Mouse (Mus musculus) ES-E14 (cell line): Measurements from ENCODE around the gene Ccdc194. TPM values are rescaled to one million over a fixed set of nuclear protein-coding genes. Genes with fewer than 3 reads are reported as not detected.

ENCODE experiments used
- DNase-seq: peaks from one replicate; pipeline ENCODE4 v3.0.0-alpha.2; 2013; ENCODE audit warnings: low read depth, low spot score
- H3K27ac ChIP-seq: 2 replicates; pipeline ENCODE4 v1.5.1; 2012; ENCODE audit warnings: low read depth, mild to moderate bottlenecking, low read length, moderate library complexity, mixed read lengths; ENCODE audit not compliant: poor library complexity, insufficient read depth, severe bottlenecking
- H3K36me3 ChIP-seq: 2 replicates; pipeline ENCODE4 v1.6.1; 2012; ENCODE audit warnings: mild to moderate bottlenecking, low read length, moderate library complexity, mixed read lengths; ENCODE audit not compliant: control insufficient read depth, poor library complexity, insufficient read depth, severe bottlenecking
- H3K4me1 ChIP-seq, 2 experiments: fragments of 150-350 bp in 1 of 2; sonication (generic) in 1 of 2; 2 replicates each; pipeline ENCODE4 v1.6.1; 2012; ENCODE audit warnings: low read length in 2 of 2, mild to moderate bottlenecking in 1 of 2, mixed read lengths in 1 of 2; ENCODE audit not compliant: control insufficient read depth in 2 of 2, insufficient read depth in 2 of 2, poor library complexity in 1 of 2
- H3K4me3 ChIP-seq, 2 experiments: fragments of 150-350 bp in 1 of 2; sonication (generic) in 1 of 2; 2 replicates each; pipeline ENCODE4 v1.5.1; 2012; ENCODE audit warnings: low read length in 2 of 2, low read depth in 1 of 2, mild to moderate bottlenecking in 1 of 2, mixed read lengths in 1 of 2; ENCODE audit not compliant: insufficient read depth in 1 of 2, poor library complexity in 1 of 2, severe bottlenecking in 1 of 2
- H3K9ac ChIP-seq: 2 replicates; pipeline ENCODE4 v1.6.1; 2012; ENCODE audit warnings: low read depth, mild to moderate bottlenecking, low read length, mixed read lengths; ENCODE audit not compliant: poor library complexity, insufficient read depth, severe bottlenecking
- H3K9me3 ChIP-seq: fragments of 150-350 bp; sonication (generic); 2 replicates; pipeline ENCODE4 v1.6.1; 2012; ENCODE audit warnings: low read depth, mild to moderate bottlenecking, low read length; ENCODE audit not compliant: control insufficient read depth, insufficient read depth
- CHD2 ChIP-seq: IDR thresholded peaks from 2 replicates; pipeline ENCODE4 v1.6.1; 2014; ENCODE audit warnings: mild to moderate bottlenecking, low read depth, low read length, inconsistent platforms
- HCFC1 ChIP-seq: IDR thresholded peaks from 2 replicates; pipeline ENCODE4 v1.6.1; 2012; ENCODE audit warnings: low read length, inconsistent platforms, borderline replicate concordance; ENCODE audit not compliant: insufficient read depth
- MAFK ChIP-seq: IDR thresholded peaks from 2 replicates; pipeline ENCODE4 v1.6.1; 2014; ENCODE audit warnings: mild to moderate bottlenecking, low read depth, low read length, inconsistent platforms; ENCODE audit not compliant: insufficient read depth
- ZC3H11A ChIP-seq: IDR thresholded peaks from 2 replicates; pipeline ENCODE4 v1.6.1; 2012; ENCODE audit warnings: low read depth, mild to moderate bottlenecking, inconsistent platforms, low read length, borderline replicate concordance
- ZNF384 ChIP-seq: IDR thresholded peaks from 2 replicates; pipeline ENCODE4 v1.6.1; 2012; ENCODE audit warnings: low read depth, low read length, inconsistent platforms
- in situ Hi-C, 2 experiments: fragments of 600-800 bp; cut with MboI; formaldehyde crosslinking; loops; one replicate each; pipeline ENCODE4 v1.15.1; 2025; ENCODE audit warnings: low sequenced_read_pairs in 2 of 2, inconsistent platforms in 1 of 2; ENCODE audit not compliant: unreplicated experiment in 2 of 2
- total RNA-seq: library from RNA; depleted of rRNA; stranded (reverse); fragments of 300-350 nt; gene quantifications from 2 replicates; pipeline ENCODE4 v1.2.3, GENCODE M21; 2012

Ccdc194 gene
- total RNA-seq, 1 experiment, result 2.6 TPM

GRCm38 (mm10) chr8:71474785-71475701, 50.5 kb downstream of the Ccdc194 start:
- Histone ChIP-seq H3K9me3 (no peaks in the 10 kb centered on the region), H3K36me3 (peaks cover 37% of the 10 kb centered on the region), H3K4me3 (no peak overlapping the region), H3K27ac (no peak overlapping the region), H3K9ac (no peak overlapping the region), H3K4me1 (peaks cover 0 to 11% of the 10 kb centered on the region in 2 experiments; a peak in 1 of 4 replicates)
- no peak for TF ChIP-seq ZC3H11A
- no peak for TF ChIP-seq CHD2
- no peak for DNase-seq
- in situ Hi-C loops, result no loop called here

GRCm38 (mm10) chr8:71474344-71474743, 51.2 kb downstream of the Ccdc194 start:
- in situ Hi-C loops, result no loop called here
- Histone ChIP-seq H3K27ac (no peak overlapping the region), H3K4me3 (no peak overlapping the region), H3K4me1 (peaks cover 0 to 11% of the 10 kb centered on the region in 2 experiments; a peak in 2 of 4 replicates), H3K9ac (no peak overlapping the region), H3K9me3 (no peaks in the 10 kb centered on the region), H3K36me3 (peaks cover 37% of the 10 kb centered on the region)
- DNase-seq, result no peak
- TF ChIP-seq MAFK (no peak), ZC3H11A (no peak), CHD2 (no peak), ZNF384 (no peak), HCFC1 (no peak)

GRCm38 (mm10) chr8:71472601-71473386, 52.7 kb downstream of the Ccdc194 start:
- Histone ChIP-seq H3K27ac (no peak overlapping the region), H3K4me1 (peaks cover 2 to 11% of the 10 kb centered on the region in 2 experiments; a peak in 2 of 4 replicates), H3K9me3 (no peaks in the 10 kb centered on the region), H3K36me3 (peaks cover 37% of the 10 kb centered on the region), H3K9ac (no peak overlapping the region), H3K4me3 (no peak overlapping the region)
- in situ Hi-C loops, result no loop called here
- DNase-seq, result no peak
- TF ChIP-seq ZC3H11A (no peak), HCFC1 (no peak)

- in situ Hi-C loops, result no loop called here
- H3K36me3 ChIP-seq, result peaks cover 37% of the 10 kb centered on the region
- H3K4me1 ChIP-seq, result peaks cover 2 to 9% of the 10 kb centered on the region in 2 experiments; a peak in 2 of 4 replicates
- TF ChIP-seq MAFK (no peak), CHD2 (no peak), ZNF384 (no peak), ZC3H11A (no peak), HCFC1 (no peak)
- H3K27ac ChIP-seq, result no peak overlapping the region
- H3K4me3 ChIP-seq, result no peak overlapping the region; a peak in 1 of 4 replicates
- H3K9me3 ChIP-seq, result no peaks in the 10 kb centered on the region
- 0 out of 2 replicates have a peak overlapping the region, but pooled peaks have one; percentile 0 for H3K9ac ChIP-seq
- DNase-seq, result no peak
Measured at GRCm38 (mm10) chr8:71471861-71472260, 53.6 kb downstream of the Ccdc194 start.
